Comparison of ENCODE assay signal across 21 mouse cellular contexts in genomic region chr4:81963112-81963511, GRCm38 (mm10).
A peak's percentile ranks its signal among the peaks of the same experiment; 100 is the strongest.
DNase-seq lines count a peak whose midpoint lies in the region; ATAC-seq and TF ChIP-seq lines count a peak whose summit lies in the region.
"Had no signal": no experiment of that assay in that cellular context is flagged by ENCODE, and none has a peak within 500 bp of the region (broad histone marks: within the 10 kb centered on the region; RNA-seq: fewer than 3 reads in every experiment).

No protein-coding gene starts in this region.

- TF ChIP-seq EP300 in lung, postnatal 0 days (IDR thresholded peaks at IDR 0.05) = no peak

- no peaks in the 10 kb centered on the region for H3K4me1 ChIP-seq in intestine, embryonic 14.5 days (replicated peaks; ENCODE audit: control insufficient read depth, insufficient read depth, low read length)
- H3K4me1 ChIP-seq in intestine, postnatal 0 days (replicated peaks; ENCODE audit: control insufficient read depth, insufficient read depth, low read length) = no peaks in the 10 kb centered on the region
- no peaks in the 10 kb centered on the region for H3K4me1 ChIP-seq in lung, postnatal 0 days (ENCODE audit: insufficient read depth, low read depth, low read length)
- H3K4me1 ChIP-seq in intestine, embryonic 16.5 days (ENCODE audit: control insufficient read depth, insufficient read depth, low read length) = no peaks in the 10 kb centered on the region
- H3K4me1 ChIP-seq: heart, embryonic 10.5 days; hindbrain, embryonic 13.5 days had no signal

- no peak; the same call in 1 of the 2 replicates for ATAC-seq in intestine, embryonic 14.5 days (replicated peaks; ENCODE audit: low FRiP score, low TSS enrichment, low read depth)
- ATAC-seq in intestine, postnatal 0 days = no peak
- ATAC-seq in lung, postnatal 0 days = no peak
- peak; percentile 68 for ATAC-seq in intestine, embryonic 16.5 days
- ATAC-seq: activated CD4-positive, CD25-positive, alpha-beta regulatory T cell, adult 4 months; Patski had no signal

- H3K4me3 ChIP-seq in intestine, embryonic 14.5 days (ENCODE audit: low read depth, low read length) = no peak overlapping the region
- no peak overlapping the region for H3K4me3 ChIP-seq in intestine, postnatal 0 days (ENCODE audit: low read depth, low read length)
- no peak overlapping the region for H3K4me3 ChIP-seq in lung, postnatal 0 days (ENCODE audit: low read depth, low read length)
- H3K4me3 ChIP-seq in intestine, embryonic 16.5 days (ENCODE audit: low read length) = no peak overlapping the region
- H3K4me3 ChIP-seq: embryonic facial prominence, embryonic 15.5 days; erythroblast, embryonic 14.5 days; forebrain, embryonic 10.5 days; heart, embryonic 10.5 days; hindbrain, embryonic 13.5 days had no signal

- peak overlapping the region; percentile 2; the same call in 1 of the 2 replicates for H3K4me2 ChIP-seq in intestine, embryonic 14.5 days (ENCODE audit: low read length)
- H3K4me2 ChIP-seq in intestine, postnatal 0 days (replicated peaks; ENCODE audit: low read depth) = no peak overlapping the region
- H3K4me2 ChIP-seq in lung, postnatal 0 days (replicated peaks; ENCODE audit: low read depth, low read length) = no peak overlapping the region
- no peak overlapping the region for H3K4me2 ChIP-seq in intestine, embryonic 16.5 days (ENCODE audit: low read depth, low read length)
- H3K4me2 ChIP-seq: embryonic facial prominence, embryonic 15.5 days; hindbrain, embryonic 13.5 days had no signal

- TF ChIP-seq CTCF in intestine, postnatal 0 days (IDR thresholded peaks at IDR 0.05; ENCODE audit: low read depth) = no peak
- TF ChIP-seq CTCF in lung, postnatal 0 days (IDR thresholded peaks at IDR 0.05) = no peak

- H3K9me3 ChIP-seq in intestine, embryonic 14.5 days (ENCODE audit: control insufficient read depth, low read length) = no peaks in the 10 kb centered on the region
- no peaks in the 10 kb centered on the region for H3K9me3 ChIP-seq in intestine, postnatal 0 days (ENCODE audit: control insufficient read depth)
- H3K9me3 ChIP-seq in lung, postnatal 0 days (ENCODE audit: low read length) = no peaks in the 10 kb centered on the region
- H3K9me3 ChIP-seq in intestine, embryonic 16.5 days (ENCODE audit: control insufficient read depth, low read length) = no peaks in the 10 kb centered on the region; the same call in 1 of the 2 replicates
- H3K9me3 ChIP-seq: embryonic facial prominence, embryonic 15.5 days; forebrain, embryonic 10.5 days; heart, embryonic 10.5 days; hindbrain, embryonic 13.5 days had no signal

- peak; percentile 58 for DNase-seq in intestine, embryonic 14.5 days (ENCODE audit: low spot score)
- peak; percentile 18 for DNase-seq in lung, postnatal 0 days (ENCODE audit: low spot score)
- DNase-seq in lung, postnatal 25 days (ENCODE audit: low spot score) = no peak
- DNase-seq in kidney, adult 11 months = no peak
- DNase-seq: adrenal gland, postnatal 14 days; cerebellum, adult 18-20 months; cerebellum, adult 9-11 months; cerebellum, postnatal 36 days; gastrocnemius, postnatal 10 days; heart, adult 18-20 months; heart, postnatal 14 days had no signal

- WGBS in intestine, embryonic 14.5 days = 38% methylated on average over 10 of the region's 10 CpGs
- 57% methylated on average over 10 of the region's 10 CpGs for WGBS in intestine, postnatal 0 days
- WGBS in lung, postnatal 0 days = 55% methylated on average over 10 of the region's 10 CpGs
- 52% methylated on average over 10 of the region's 10 CpGs for WGBS in intestine, embryonic 16.5 days

- H3K36me3 ChIP-seq in intestine, embryonic 14.5 days (ENCODE audit: control insufficient read depth, insufficient read depth, low read length) = no peaks in the 10 kb centered on the region
- no peaks in the 10 kb centered on the region for H3K36me3 ChIP-seq in intestine, postnatal 0 days (ENCODE audit: control insufficient read depth, insufficient read depth)
- no peaks in the 10 kb centered on the region for H3K36me3 ChIP-seq in lung, postnatal 0 days (ENCODE audit: insufficient read depth, low read length)
- H3K36me3 ChIP-seq in intestine, embryonic 16.5 days (ENCODE audit: control insufficient read depth, insufficient read depth, low read length) = no peaks in the 10 kb centered on the region
- H3K36me3 ChIP-seq: embryonic facial prominence, embryonic 15.5 days; forebrain, embryonic 10.5 days; heart, embryonic 10.5 days; hindbrain, embryonic 13.5 days had no signal

- peak overlapping the region; percentile 0; the same call in 1 of the 2 replicates for H3K27ac ChIP-seq in intestine, embryonic 14.5 days (ENCODE audit: low read depth)
- no peak overlapping the region for H3K27ac ChIP-seq in intestine, postnatal 0 days (ENCODE audit: low read depth, low read length)
- H3K27ac ChIP-seq in lung, postnatal 0 days (ENCODE audit: low read length) = no peak overlapping the region
- no peak overlapping the region for H3K27ac ChIP-seq in intestine, embryonic 16.5 days (ENCODE audit: low read length)
- H3K27ac ChIP-seq: embryonic facial prominence, embryonic 15.5 days; forebrain, embryonic 10.5 days; heart, embryonic 10.5 days; hindbrain, embryonic 13.5 days had no signal

- H3K9ac ChIP-seq in intestine, embryonic 14.5 days (ENCODE audit: low read length) = no peak overlapping the region
- no peak overlapping the region for H3K9ac ChIP-seq in intestine, postnatal 0 days (ENCODE audit: low read depth, low read length)
- no peak overlapping the region for H3K9ac ChIP-seq in lung, postnatal 0 days (replicated peaks; ENCODE audit: low read depth)
- no peak overlapping the region for H3K9ac ChIP-seq in intestine, embryonic 16.5 days (ENCODE audit: low read depth, low read length)
- H3K9ac ChIP-seq: embryonic facial prominence, embryonic 15.5 days; hindbrain, embryonic 13.5 days had no signal

- H3K27me3 ChIP-seq in intestine, embryonic 14.5 days (replicated peaks; ENCODE audit: control insufficient read depth, insufficient read depth, low read length) = no peaks in the 10 kb centered on the region
- no peaks in the 10 kb centered on the region for H3K27me3 ChIP-seq in intestine, postnatal 0 days (replicated peaks; ENCODE audit: control insufficient read depth, insufficient read depth, low read length)
- H3K27me3 ChIP-seq in lung, postnatal 0 days (replicated peaks; ENCODE audit: insufficient read depth, low read length) = no peaks in the 10 kb centered on the region
- no peaks in the 10 kb centered on the region for H3K27me3 ChIP-seq in intestine, embryonic 16.5 days (replicated peaks; ENCODE audit: control insufficient read depth, insufficient read depth, low read length)
- H3K27me3 ChIP-seq: CH12.LX; embryonic facial prominence, embryonic 15.5 days; hindbrain, embryonic 13.5 days; Patski had no signal

Comparison
In these comparisons a context has a peak if more than half of its experiments do, and no peak if none do; other contexts are left out.
1. DNase-seq: peak in intestine, embryonic 14.5 days (single experiment) and lung, postnatal 0 days (single experiment); none in lung, postnatal 25 days (single experiment) and kidney, adult 11 months (single experiment).